Mouse (Mus musculus) adrenal gland, adult (tissue): Measurements from ENCODE around the gene Mob3a.
"Not testable (repeated sequence)": the region's sequence is repeated elsewhere in the genome, so short reads cannot be mapped to it uniquely, and the experiment has no call there.

ENCODE experiments used
- DNase-seq, 2 experiments: peaks; one replicate each; pipeline ENCODE4 v3.0.0; 2022 to 2023; ENCODE audit warnings: low spot score in 1 of 2; ENCODE audit not compliant: inconsistent age in 2 of 2

Gene Mob3a

DNA sequence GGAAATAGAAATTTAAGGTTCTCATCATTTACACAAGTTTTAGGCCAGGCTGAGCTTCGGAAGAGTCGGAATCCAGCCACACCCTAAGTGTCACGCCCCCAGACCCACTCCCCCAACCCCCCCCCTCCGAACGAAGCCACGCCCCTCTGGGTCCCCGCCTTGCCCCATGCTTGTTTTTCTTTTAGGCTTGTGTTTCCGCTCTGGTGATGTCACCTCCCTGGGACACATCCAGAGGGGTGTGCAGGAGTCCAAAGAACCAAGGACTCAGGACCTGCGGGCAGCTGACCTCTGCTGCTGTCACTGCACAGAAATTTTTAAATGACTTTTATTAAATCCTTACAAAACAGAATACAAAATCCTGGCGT, 36.8 kb downstream of the Mob3a start:
- DNase-seq, result peak; percentile 87 to 93

DNA sequence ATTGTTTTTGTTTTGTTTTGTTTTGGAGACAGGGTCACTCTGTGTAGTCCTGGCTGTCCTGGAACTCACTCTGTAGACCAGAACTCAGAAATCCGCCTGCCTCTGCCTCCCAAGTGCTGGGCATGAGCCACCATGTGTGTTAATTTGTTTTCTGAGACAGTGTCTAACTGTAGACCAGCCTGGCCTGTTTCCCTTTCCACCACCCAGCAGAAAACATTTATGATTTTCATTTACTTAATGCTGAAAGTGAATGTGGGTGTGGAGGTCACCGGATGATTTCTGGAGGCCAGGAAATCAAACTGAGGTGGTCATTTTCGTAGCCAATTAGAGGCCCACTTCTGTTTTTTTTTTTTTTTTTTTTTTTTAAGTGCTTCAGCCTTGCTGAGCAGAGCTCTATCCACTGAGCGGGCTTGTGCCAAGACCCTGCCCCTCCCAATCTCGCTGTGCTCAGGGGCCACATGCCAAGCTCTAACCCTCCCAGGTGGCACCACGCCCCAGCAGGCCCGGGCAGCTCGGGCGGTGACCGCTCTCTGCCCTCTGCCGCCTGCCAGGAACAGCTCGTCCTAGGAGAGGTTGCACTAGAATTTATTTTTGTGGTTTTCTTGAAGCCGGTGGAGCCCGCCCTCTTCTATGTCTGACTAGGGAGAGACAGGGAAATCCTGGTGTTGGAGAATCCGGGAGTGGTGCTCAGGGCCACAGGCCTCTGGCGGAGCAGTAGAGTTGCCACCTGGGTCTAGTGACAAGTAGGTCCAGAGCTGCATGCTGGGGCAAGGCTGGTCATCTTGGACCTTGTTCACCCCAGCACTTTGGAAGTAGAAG, 37.4 kb downstream of the Mob3a start:
- DNase-seq, result peak; percentile 93 to 94

DNA sequence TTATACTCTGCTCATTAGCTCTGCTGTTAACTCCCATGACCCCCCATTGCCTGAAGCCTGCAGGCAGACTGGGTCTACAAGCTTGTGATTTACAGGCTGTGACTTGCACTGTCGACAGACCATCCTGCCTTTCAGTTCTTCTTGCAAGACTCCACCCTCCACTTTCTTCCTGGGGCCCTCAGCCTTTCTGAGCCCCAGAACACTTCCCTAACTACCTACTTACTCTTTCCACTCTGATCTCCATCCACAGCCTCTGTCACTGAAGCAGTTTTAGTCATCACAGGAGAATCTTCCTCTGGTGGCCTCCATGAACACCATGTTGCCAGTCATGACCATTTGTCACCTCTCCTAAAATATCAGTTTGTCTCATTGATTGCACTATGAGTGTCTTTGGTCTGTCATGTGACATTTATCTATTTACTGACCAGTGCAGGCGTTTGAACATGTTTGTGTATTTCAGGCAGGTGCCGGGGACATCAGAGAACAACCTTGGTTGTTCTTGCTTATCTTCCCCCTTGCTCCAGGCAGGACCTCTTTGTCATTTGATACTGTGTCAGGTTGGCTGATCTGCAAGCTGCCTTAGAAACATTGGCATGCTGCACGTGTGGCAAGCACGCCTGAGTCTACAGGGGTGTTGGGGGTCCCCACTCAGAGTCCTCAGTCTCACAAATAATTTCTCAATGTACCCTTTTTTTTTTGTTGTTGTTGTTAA, 38.1 kb downstream of the Mob3a start:
- DNase-seq, result peak; percentile 25 to 64

DNA sequence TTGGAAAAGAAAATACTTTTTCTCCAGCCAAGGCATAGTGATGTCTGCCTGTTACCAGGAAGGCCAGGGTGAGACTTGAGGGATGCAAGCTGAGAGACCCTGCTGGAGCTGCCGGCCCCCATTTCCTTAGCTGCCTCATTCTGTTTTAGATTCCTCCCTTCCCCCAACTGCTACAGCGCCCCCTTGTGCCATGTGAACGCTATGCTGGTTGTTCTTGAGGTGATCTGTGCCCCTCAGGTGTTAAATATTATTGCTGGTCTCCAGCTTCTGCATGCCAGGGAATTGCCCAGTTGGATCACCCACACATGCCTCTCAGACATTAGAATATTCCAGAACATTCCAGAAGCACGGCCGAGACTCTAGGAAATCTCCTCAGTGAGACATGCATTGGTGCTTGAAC, 40.6 kb downstream of the Mob3a start:
- peak in 1 of 2 experiments; percentile 71 for DNase-seq

DNA sequence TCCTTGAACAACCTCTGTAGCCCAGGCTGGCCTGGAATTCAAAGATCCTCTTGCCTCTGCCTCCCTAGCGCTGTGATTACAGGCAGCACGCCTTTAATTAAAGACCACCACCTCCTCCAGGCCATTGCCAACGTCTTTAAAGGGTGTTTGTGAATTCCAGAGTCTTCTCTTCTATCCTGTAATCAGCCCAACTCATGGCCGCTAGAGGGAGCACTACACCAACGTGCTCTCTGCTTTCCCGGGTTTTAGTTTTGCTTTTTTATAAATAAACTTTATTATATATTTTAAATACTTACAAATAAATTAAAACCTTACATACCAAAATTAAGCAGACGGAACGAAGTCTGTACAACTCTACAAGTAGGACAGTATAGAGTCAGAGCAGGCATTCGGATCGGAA, 42.6 kb downstream of the Mob3a start:
- peak; percentile 70 to 91 for DNase-seq

DNA sequence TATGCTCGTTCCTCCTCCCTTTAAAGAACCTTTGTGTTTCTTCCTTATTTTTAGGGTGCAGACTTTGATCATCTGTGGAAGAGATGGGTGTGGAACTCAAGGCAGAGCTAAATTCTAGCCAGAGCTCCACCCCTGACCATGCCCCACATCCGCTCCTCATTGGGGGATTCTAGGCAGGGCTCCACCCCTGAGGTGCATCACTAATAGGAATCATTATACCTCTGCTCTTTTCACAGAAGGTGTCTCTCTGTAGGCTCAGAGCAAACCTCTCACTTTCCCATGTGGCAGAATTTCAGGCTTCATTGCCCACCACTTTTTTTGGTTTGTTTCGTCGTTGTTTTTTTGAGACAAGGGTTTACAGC, 43.0 kb downstream of the Mob3a start:
- DNase-seq, result no peak

DNA sequence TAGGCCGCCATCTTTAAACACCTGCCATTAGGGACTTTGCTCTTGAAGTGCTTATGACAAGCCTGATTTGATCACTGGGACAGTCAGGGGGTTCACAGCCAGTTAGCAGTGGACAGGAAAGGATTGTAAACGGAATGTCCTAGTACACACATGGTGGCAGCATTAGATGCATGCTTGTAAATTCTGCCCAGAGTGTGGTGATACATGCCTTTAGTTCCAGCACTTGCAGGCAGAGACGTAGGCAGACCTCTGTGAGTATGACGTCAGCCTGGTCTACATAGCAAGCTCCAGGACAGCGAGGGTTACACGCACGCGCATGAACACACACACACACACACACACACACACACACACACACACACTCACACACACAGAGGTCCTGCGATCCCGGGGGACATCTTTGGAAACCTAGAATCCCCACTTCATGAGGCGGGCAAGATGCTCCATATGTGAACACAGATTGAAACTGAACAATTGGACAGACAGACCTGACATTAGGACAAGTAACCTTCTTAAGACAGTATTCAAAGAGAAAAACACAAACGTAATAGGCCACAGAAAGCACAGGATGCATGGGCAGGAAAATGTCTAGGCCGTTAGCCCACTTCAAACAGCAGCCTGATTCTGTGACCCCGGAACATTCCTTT, 43.5 kb downstream of the Mob3a start:
- DNase-seq, result no peak

DNA sequence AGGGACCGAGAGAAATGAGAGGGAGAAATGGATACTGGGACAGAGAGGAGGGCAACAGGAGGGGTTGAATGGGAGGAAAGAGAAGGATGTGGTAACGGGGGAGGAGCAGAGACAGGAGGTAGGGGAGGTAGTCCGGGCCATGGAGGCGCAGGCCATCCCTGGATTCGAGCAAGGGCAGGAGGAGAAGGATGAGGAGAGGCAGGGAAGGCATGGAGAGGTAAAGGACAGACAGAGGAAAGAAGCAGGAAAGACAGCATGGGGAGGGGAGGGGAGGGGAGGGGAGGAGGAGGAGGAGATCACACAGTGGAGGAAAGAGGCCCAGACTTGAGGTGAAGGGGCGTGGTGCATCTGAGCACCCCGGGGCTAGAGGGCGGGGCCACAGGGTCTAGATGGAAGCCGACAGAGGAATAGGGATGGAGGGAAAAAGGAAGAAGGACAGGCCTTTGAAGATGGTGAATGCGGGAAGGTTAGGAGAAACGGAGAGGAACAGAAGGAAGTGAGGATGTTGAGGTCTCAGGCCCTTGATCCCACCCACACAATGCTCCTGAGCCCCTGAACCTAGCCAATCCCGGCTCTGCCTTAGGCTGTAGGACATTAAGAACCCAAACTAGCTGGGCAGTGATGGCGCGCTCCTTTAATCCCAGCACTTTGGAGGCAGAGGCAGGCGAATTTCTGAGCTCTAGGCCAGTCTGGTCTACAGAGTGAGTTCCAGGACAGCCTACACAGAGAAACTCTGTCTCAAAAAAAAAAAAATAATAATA, 44.7 kb downstream of the Mob3a start, which contains the start of gene Btbd2:
Gene Btbd2 (minus strand): TSS at position 209 of the 761 bp plus-strand sequence.
- no peak for DNase-seq

DNA sequence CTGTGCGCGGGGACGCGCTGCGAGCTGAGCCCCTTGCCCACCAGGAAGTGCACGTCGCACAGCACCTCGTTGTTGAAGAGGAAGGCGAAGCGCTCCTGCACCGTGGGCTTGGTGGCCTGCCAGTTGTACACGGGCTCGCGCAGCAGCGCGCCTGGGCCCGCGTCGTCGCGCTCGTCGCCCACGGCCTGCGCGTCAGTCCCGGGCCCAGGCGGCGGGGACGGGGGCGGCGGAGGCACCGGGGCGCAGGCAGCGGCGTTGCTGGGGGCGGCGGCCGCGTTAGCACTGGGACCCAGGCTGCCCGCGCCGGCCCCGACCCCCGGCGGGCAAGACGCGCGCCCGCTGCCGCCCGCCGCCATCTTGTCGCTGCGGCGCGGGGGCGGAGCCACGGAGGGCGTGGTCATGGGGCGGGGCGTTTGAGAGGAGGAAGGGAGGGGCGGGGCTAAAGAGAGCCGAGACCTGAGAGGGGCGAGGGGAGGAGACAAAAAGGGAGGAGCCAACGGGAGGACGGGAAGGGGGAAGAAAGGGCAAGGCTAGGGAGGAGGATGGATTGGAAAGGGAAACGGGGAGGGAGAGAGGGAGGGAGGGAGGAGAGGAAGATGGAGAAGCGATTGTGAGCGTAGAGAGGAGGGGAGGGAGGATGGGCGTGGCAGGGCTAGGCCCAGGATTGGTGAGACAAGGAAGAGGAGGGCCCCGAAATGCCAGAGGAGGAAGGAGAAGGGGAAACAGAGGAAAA, 45.5 kb downstream of the Mob3a start:
- DNase-seq, result peak; percentile 97 to 99

DNA sequence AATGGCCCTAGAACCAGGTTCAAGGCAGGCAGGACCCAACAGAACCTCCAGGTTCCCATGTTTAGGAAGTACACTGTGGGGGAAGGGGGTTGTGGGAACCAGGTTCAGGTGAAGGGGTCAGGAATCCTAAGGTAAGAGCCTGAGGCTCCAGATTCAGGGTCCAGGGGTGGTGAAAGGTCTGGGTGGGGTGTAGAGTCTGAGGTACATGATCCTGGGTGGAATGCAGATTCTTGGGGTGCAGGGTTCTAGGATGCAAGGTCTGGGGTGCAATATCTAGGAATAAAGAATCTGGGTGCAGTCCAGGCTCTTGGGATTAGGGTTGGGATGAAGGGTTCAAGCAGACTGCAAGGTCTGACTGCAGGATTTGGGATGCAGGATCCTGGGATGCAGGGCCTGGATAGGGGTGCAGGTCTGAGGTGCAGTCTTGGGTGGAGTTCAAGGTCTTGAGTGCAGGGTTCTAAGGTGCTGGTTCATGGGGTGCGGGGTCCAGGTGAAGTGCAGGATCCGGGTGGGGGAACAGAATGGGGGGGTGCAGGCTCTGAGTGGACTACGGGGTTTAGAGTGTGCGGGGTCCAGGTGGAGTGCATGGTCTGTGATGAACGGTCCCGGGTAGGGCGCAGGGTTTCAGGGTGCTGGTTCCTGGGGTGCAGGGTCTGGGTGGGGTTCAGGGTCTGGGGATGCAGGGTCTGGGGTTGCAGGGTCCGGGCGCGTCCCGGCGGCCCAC, 46.2 kb downstream of the Mob3a start:
- DNase-seq, result peak in 1 of 2 experiments; percentile 56

DNA sequence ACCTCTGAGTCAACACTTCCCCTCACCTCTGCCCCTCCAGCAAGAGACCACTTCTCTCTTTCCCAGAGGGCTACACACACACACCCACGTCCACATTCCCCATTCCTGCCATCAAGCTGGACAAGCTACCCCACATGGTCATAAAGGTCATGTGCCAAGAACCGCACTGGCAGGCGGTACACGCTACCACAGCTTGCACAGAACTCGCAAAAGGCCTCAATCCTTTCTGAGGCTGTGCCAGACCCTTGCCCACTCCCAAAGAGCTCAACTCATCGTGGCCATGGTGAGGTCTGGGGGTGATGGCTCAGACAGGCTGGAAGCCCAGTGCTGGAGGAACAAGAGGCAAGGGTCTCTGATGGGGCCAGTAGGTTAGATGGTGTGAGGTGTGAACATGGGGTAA, 46.9 kb downstream of the Mob3a start:
- DNase-seq, result peak in 1 of 2 experiments; percentile 52

DNA sequence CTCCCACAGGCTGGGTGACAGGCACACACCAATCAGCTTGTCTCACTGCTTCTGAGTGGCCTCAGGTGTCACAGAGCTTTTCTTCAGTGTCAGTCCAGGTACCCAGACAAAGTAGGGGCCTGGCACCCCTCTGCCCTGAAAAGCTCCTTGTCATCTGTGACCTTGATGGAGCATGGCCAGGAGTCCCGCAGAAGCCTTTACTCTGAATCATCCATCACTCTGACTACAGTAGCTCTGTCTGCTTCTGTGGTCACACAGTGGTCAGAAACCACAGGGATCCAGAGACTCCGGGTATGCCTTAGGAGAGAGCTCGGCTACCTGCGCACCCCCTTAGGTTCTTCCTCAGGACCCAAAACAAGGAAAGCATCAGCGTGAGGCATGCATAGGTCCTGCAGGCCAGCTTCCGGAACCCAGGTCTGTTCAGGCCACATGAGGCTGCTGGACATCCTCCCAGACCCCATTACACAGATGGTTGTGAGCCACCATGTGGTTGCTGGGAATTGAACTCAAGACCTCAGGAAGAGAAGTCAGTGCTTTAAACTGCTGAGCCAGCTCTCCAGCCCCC, 48.5 kb downstream of the Mob3a start:
- peak; percentile 72 to 77 for DNase-seq

DNA sequence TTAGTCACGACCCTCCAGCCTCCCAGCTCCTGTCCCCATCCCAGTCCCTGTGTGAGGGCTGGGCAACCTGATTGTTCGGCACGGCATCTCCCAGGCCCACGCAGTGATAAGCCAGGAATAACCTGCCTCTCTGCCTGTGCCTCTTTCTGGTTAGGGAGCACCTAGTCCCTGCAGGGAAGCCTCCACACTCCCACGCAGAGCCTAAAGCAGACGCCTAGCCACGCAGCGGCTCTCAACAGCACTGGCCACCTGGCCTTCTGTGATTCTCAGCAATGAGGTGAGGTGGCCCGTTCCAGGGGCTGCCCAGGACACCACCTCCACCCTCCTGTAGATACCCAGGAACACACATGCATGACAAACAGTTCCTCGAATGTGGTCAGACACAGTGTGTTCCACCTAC, 51.4 kb downstream of the Mob3a start:
- DNase-seq, result no peak

DNA sequence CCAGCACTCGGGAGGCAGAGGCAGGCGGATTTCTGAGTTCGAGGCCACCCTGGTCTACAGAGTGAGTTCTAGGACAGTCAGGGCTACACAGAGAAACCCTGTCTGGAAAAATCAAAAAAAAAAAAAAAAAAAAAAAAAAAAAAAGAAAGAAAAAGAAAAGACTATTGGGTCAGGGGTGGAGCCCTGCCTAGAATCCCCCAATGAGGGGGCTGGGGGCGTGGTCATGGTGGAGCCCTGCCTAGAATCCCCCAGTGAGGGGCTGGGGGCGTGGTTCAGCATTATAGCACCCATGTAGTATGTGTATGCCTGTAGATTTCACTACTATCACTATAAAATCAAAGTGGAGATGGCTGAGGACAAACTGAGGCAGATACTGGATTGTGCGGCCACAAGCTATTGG, 51.9 kb downstream of the Mob3a start:
- not testable (repeated sequence) for DNase-seq

DNA sequence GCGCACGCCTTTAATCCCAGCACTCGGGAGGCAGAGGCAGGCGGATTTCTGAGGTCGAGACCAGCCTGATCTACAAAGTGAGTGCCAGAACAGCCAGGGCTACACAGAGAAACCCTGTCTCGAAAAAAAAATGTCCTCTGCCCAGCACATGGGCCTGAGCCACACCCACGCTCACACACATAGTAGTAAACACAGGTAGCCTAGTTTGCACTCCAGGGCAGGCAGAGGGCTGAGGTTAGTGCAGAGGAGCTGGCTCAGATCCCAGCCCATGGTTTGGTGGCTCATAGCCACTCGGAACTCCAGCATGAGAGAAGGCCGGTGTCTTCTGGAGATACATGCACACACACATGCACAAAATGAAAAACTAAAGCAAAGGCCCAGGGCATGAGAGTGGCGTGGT, 54.8 kb downstream of the Mob3a start:
- no peak for DNase-seq

DNA sequence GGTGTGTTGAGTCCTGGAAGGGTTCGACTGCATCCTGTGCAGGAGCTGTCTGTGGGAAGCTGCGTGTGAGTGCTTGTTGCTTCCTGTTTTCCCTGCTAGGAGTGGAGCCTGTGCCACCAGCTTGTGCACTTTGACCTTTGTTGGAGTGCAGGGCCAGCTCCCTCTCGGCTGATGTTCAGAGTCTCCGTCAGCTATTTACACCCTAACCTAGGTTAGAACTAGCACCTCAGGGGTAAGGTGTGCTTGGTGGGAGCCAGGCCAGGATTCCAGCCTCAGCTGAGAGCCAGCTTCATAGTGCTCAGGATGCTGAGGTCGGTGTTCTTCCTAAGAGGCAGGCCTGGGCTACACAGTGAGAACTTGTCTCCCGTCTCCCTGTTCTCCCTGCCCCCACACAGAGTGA, 66.4 kb downstream of the Mob3a start:
- DNase-seq, result no peak
